Mouse (Mus musculus): Measurements from ENCODE around the gene Synm. TPM values are rescaled to one million over a fixed set of nuclear protein-coding genes. Genes with fewer than 3 reads are reported as not detected.
A peak's percentile ranks its signal among the peaks of the same experiment; 100 is the strongest.

Gene Synm
- polyA plus RNA-seq, 1 experiment = 0.01 TPM

DNA sequence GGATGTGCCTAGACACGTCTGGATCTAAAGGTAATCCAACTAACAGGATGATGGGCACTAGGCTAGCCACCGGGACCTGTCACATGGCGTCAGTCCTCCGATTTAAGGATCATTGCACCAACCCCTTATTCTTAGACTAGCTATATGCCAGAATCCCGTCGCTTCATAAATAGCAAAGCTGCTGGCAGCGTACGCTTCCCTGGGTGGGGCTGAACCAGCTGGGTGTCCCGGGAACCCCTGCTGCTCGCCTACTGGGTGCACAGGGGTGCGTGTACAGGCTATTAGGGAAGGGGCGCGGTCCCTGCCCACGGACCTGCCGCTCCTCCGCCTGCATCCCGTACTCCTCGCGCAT, 1.1 kb downstream of the Synm start:
- Histone ChIP-seq H3K36me3 (ENCODE audit: control insufficient read depth) (no peaks in the 10 kb centered on the region), H3K4me1 (ENCODE audit: control insufficient read depth) (peaks cover 11% of the 10 kb centered on the region), H3K9me3 (ENCODE audit: control insufficient read depth, low read length) (no peaks in the 10 kb centered on the region), H3K27me3 (ENCODE audit: control insufficient read depth) (peaks cover 30% of the 10 kb centered on the region), H3K4me3 (replicated peaks) (peak overlapping the region; percentile 47)
- TF ChIP-seq GATA1 (IDR thresholded peaks at IDR 0.05; ENCODE audit: low read length) = no peak
- no peak for TF ChIP-seq TAL1 (IDR thresholded peaks at IDR 0.05; ENCODE audit: low read length)

DNA sequence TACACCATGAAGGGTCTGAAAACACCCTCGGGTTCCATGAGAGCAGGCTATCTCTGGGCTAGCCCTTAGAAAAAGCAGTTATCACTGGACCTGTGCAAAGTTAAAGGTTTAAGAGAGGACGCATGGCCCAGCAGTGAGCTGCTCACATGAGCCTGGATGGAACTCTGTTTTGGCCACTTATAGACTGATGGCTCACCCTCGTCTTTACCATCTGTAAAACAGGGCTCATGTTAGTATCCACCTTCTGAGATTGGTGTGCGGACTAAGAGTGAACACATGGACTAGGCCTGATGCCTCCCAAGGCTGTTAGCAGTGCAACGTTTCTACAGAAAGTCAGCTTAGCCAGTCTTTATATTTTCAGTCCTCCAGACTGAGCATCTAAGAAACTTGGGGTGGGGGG, 2.9 kb downstream of the Synm start:
- Histone ChIP-seq H3K4me1 (ENCODE audit: control insufficient read depth) (peaks cover 11% of the 10 kb centered on the region), H3K27me3 (ENCODE audit: control insufficient read depth) (peaks cover 30% of the 10 kb centered on the region), H3K36me3 (ENCODE audit: control insufficient read depth) (no peaks in the 10 kb centered on the region), H3K9me3 (ENCODE audit: control insufficient read depth, low read length) (no peaks in the 10 kb centered on the region), H3K4me3 (replicated peaks) (no peak overlapping the region)
- TF ChIP-seq TAL1 (IDR thresholded peaks at IDR 0.05; ENCODE audit: low read length) (no peak), GATA1 (IDR thresholded peaks at IDR 0.05; ENCODE audit: low read length) (no peak)

DNA sequence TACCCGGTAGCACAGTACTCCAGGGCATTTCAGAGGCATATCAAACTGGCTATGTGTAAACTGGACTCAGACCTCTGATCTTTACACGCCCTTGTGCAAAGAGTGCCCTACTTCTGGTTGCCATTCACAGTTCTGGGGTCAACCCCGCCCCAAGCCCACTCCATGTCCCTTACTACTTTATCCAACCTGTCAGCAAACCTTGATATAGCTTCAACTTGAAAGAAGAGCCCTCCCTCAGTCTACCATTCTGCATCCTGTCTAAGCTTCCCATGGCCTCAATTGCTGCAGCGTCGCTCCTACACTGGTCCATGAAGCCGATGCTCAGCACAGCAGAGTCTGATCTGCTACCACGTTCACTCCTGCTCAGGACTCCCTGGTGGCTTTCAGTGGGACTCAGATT, 4.2 kb downstream of the Synm start:
- H3K4me1 ChIP-seq (ENCODE audit: control insufficient read depth) = peaks cover 11% of the 10 kb centered on the region
- no peaks in the 10 kb centered on the region for H3K36me3 ChIP-seq (ENCODE audit: control insufficient read depth)
- peaks cover 28% of the 10 kb centered on the region for H3K27me3 ChIP-seq (ENCODE audit: control insufficient read depth)
- no peaks in the 10 kb centered on the region for H3K9me3 ChIP-seq (ENCODE audit: control insufficient read depth, low read length)
- TF ChIP-seq TAL1 (IDR thresholded peaks at IDR 0.05; ENCODE audit: low read length) (no peak), GATA1 (IDR thresholded peaks at IDR 0.05; ENCODE audit: low read length) (no peak)
- H3K4me3 ChIP-seq (replicated peaks) = no peak overlapping the region

DNA sequence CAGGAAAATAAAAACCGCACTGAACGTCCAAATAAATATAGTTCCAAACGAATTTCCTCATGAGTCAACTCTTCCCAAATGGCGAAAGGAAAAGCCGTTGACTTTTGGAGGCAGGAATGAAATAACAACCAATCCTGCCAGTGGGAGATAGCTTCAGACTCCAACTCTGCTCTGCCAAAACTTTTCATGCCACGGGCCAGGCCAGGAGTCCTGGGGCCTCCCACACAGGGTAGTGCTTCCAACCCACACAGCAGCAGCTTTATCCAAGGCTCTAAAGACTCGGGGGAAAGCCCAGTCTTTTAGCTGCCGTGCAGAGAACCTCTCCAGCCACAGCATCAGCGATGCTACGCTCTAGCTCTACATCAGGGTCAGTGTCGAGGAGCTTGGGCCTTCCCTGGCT, 4.9 kb downstream of the Synm start:
- H3K36me3 ChIP-seq (ENCODE audit: control insufficient read depth) = no peaks in the 10 kb centered on the region
- H3K4me1 ChIP-seq (ENCODE audit: control insufficient read depth) = peaks cover 9% of the 10 kb centered on the region
- peaks cover 23% of the 10 kb centered on the region for H3K27me3 ChIP-seq (ENCODE audit: control insufficient read depth)
- H3K4me3 ChIP-seq (replicated peaks) = no peak overlapping the region
- TF ChIP-seq TAL1 (IDR thresholded peaks at IDR 0.05; ENCODE audit: low read length) (no peak), GATA1 (IDR thresholded peaks at IDR 0.05; ENCODE audit: low read length) (no peak)
- H3K9me3 ChIP-seq (ENCODE audit: control insufficient read depth, low read length) = no peaks in the 10 kb centered on the region

DNA sequence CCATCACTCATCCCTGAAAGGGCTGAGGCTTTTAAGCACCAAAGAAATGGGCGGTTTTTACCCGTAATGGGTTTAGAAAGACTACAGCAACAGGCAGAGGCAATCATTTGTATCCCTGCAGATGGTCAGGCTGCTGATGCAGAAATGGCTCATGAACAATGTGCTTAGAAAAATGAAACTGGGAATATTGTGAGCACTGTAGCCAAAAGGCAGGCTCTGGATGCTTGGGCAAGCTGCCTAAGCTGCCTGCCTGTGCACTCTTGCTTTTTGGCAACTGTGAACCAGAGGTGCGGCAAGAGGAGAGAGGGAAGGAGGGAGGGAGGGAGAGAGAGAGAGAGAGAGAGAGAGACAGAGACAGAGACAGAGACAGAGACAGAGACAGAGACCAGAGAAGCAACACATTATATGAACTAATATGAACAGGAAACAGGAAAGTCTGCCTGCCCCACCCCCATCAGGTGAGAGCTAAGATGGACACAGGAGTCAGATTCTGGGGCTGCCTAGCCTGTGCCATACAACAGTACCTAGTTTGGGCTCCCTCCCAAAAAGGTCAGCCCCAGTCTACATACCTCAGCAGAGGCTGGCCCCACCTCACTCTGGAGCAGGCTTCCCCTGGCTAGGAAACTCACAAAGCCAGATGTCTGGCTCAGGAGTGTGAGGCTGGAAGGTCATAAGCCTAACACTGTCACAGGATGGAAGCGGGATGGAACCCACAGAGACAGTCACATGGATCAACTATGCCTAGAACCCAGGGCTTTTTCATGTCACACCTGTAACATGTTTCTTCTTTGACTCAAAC, 9.9 kb downstream of the Synm start:
- H3K4me1 ChIP-seq (ENCODE audit: control insufficient read depth) = no peaks in the 10 kb centered on the region
- no peaks in the 10 kb centered on the region for H3K27me3 ChIP-seq (ENCODE audit: control insufficient read depth)
- H3K9me3 ChIP-seq (ENCODE audit: control insufficient read depth, low read length) = peaks cover 2% of the 10 kb centered on the region
- no peaks in the 10 kb centered on the region for H3K36me3 ChIP-seq (ENCODE audit: control insufficient read depth)
- TF ChIP-seq TAL1 (IDR thresholded peaks at IDR 0.05; ENCODE audit: low read length) = no peak
- TF ChIP-seq GATA1 (IDR thresholded peaks at IDR 0.05; ENCODE audit: low read length) = no peak
- no peak overlapping the region for H3K4me3 ChIP-seq (replicated peaks)

DNA sequence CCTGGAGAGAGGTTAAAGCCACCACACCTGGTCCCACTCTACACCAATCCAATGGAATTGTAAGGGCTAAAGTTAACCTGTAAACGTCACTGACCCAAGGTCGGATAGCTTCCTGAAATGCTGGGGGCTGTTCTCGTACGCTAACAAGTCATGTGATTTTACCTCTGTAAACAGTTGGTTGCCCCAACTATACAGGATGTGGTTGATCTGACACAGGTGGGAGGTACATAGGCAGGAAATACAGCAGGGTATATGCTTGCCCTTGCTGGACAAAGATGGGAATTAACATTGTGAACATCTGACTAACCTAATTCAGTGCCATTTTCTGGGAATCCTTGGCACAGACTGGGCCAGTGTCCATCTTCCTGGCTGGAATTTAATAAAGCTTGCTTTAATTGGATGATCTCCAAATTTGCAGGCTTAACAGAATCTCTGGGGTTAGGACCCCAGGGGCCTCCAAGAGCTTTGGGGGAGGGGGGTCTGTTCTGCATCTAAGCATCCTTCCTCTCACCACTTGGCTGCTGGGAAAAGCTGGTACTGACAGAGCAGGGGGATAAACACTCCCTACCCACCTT, 11.7 kb downstream of the Synm start:
- TF ChIP-seq TAL1 (IDR thresholded peaks at IDR 0.05; ENCODE audit: low read length) = no peak
- no peak for TF ChIP-seq GATA1 (IDR thresholded peaks at IDR 0.05; ENCODE audit: low read length)
- H3K4me1 ChIP-seq (ENCODE audit: control insufficient read depth) = no peaks in the 10 kb centered on the region
- no peaks in the 10 kb centered on the region for H3K27me3 ChIP-seq (ENCODE audit: control insufficient read depth)
- H3K9me3 ChIP-seq (ENCODE audit: control insufficient read depth, low read length) = peaks cover 6% of the 10 kb centered on the region
- H3K4me3 ChIP-seq (replicated peaks) = no peak overlapping the region
- H3K36me3 ChIP-seq (ENCODE audit: control insufficient read depth) = no peaks in the 10 kb centered on the region

DNA sequence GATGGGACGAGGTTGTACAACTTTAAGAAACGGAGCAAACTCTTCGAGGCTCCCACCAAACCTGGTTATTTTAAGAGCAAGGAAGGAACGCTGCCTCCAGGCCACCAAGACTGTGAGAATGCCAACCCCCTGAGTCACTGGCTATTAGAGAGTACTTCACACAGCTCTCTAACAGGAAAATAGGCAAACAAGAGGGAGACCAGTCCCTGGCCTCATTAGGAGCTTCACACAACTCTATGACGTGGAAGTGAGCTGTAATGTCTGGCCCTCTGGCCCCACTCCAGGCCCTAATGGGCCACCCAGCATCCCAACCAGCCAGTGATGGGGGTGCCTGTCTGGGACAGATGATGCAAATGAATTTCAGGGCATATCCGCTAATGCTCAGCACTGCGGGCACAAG, 17.8 kb downstream of the Synm start:
- Histone ChIP-seq H3K4me3 (replicated peaks) (no peak overlapping the region), H3K27me3 (ENCODE audit: control insufficient read depth) (no peaks in the 10 kb centered on the region), H3K36me3 (ENCODE audit: control insufficient read depth) (no peaks in the 10 kb centered on the region), H3K9me3 (ENCODE audit: control insufficient read depth, low read length) (peaks cover 6% of the 10 kb centered on the region), H3K4me1 (ENCODE audit: control insufficient read depth) (peaks cover 2% of the 10 kb centered on the region; the same call in 1 of the 2 replicates)
- no peak for TF ChIP-seq TAL1 (IDR thresholded peaks at IDR 0.05; ENCODE audit: low read length)
- no peak for TF ChIP-seq GATA1 (IDR thresholded peaks at IDR 0.05; ENCODE audit: low read length)

DNA sequence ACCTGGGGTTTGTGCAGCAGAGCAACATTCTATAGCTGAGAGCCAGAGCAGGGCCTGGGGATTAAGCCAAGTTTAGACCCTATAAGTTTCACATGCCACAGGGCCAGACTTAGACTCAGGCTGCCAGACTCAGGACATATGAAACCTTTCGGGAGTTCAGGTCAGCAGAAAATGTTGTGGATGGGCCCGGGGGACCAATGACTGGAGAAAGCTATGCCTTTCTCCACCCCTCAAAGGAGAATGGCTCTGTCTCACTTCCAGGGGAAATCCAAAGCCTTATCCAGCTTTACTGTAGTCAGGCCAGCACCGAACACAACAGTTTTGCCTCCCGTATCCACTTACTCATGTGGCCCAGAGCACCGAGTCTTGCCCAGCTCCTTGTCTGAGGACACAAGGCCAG, 18.7 kb downstream of the Synm start:
- H3K4me1 ChIP-seq (ENCODE audit: control insufficient read depth) = peaks cover 2% of the 10 kb centered on the region; the same call in 1 of the 2 replicates
- H3K36me3 ChIP-seq (ENCODE audit: control insufficient read depth) = no peaks in the 10 kb centered on the region
- peaks cover 6% of the 10 kb centered on the region for H3K9me3 ChIP-seq (ENCODE audit: control insufficient read depth, low read length)
- H3K4me3 ChIP-seq (replicated peaks) = no peak overlapping the region
- TF ChIP-seq GATA1 (IDR thresholded peaks at IDR 0.05; ENCODE audit: low read length) (no peak), TAL1 (IDR thresholded peaks at IDR 0.05; ENCODE audit: low read length) (no peak)
- no peaks in the 10 kb centered on the region for H3K27me3 ChIP-seq (ENCODE audit: control insufficient read depth)

DNA sequence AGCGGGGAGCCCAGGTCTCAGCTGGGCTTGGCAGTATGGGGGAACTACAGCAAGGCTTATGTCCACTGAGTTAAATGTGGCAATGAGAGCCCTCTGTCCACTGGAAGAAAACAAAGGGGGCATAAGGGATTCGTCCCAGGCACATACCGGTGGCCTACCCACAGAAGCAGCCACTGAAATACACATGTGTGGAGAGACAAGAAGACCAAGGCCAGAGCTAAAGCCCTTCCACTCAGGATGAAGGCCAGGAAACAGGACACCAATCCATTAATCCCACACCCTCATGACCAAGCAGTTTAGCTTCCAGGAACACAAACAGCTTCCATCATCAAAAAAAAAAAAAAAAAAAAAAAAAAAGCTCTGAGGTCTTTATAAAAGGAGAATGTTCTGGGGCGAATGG, 19.2 kb downstream of the Synm start:
- Histone ChIP-seq H3K9me3 (ENCODE audit: control insufficient read depth, low read length) (peaks cover 6% of the 10 kb centered on the region), H3K4me3 (replicated peaks) (no peak overlapping the region), H3K27me3 (ENCODE audit: control insufficient read depth) (no peaks in the 10 kb centered on the region), H3K36me3 (ENCODE audit: control insufficient read depth) (no peaks in the 10 kb centered on the region), H3K4me1 (ENCODE audit: control insufficient read depth) (peaks cover 2% of the 10 kb centered on the region; the same call in 1 of the 2 replicates)
- TF ChIP-seq TAL1 (IDR thresholded peaks at IDR 0.05; ENCODE audit: low read length) (no peak), GATA1 (IDR thresholded peaks at IDR 0.05; ENCODE audit: low read length) (no peak)
